Mouse (Mus musculus) frontal cortex, adult (tissue): ENCODE data around the gene Jchain.
"Not testable (repeated sequence)": the region's sequence is repeated elsewhere in the genome, so short reads cannot be mapped to it uniquely, and the experiment has no call there.

Source experiments
- ATAC-seq: cut with Nextera tagmentation; 2 replicates; pipeline ENCODE4 v1.9.2; 2017; ENCODE audit warnings: mild to moderate bottlenecking, moderate library complexity, mixed read lengths; ENCODE audit not compliant: low TSS enrichment

The Jchain gene

GRCm38 (mm10) chr5:88527657-88528056 is at the start of gene Jchain:
Gene Jchain (minus strand): TSS chr5:88527891.
- no peak for ATAC-seq

GRCm38 (mm10) chr5:88575506-88576338 is 48.0 kb upstream of the Jchain start:
- peak; percentile 58 for ATAC-seq

- peak; percentile 68 for ATAC-seq
Observed at GRCm38 (mm10) chr5:88574829-88575228, 47.1 kb upstream of the Jchain start.

- no peak for ATAC-seq
Observed at GRCm38 (mm10) chr5:88569541-88569940, 41.9 kb upstream of the Jchain start.

GRCm38 (mm10) chr5:88566034-88566841 is 38.5 kb upstream of the Jchain start:
- peak; percentile 10; the same call in 1 of the 2 replicates for ATAC-seq

- peak; percentile 71 for ATAC-seq
Observed at GRCm38 (mm10) chr5:88565148-88566033, 37.7 kb upstream of the Jchain start.

- ATAC-seq = peak; percentile 64
Observed at GRCm38 (mm10) chr5:88564501-88565147, 36.9 kb upstream of the Jchain start, which contains the start of gene Rufy3. Gene Rufy3 (plus strand): TSS chr5:88565040.

- ATAC-seq = no peak
Observed at GRCm38 (mm10) chr5:88562863-88563780, 35.4 kb upstream of the Jchain start.

- ATAC-seq = no peak
Observed at GRCm38 (mm10) chr5:88561080-88561814, 33.6 kb upstream of the Jchain start.

- ATAC-seq = no peak
Observed at GRCm38 (mm10) chr5:88558991-88559390, 31.3 kb upstream of the Jchain start.

- peak; percentile 96 for ATAC-seq
Observed at GRCm38 (mm10) chr5:88554086-88554886, 26.6 kb upstream of the Jchain start, which contains the start of gene Utp3. Gene Utp3 (plus strand): TSS chr5:88554462.

GRCm38 (mm10) chr5:88553271-88554085 is 25.8 kb upstream of the Jchain start:
- peak; percentile 84 for ATAC-seq

- ATAC-seq = no peak
Observed at GRCm38 (mm10) chr5:88545536-88545935, 17.8 kb upstream of the Jchain start.

- not testable (repeated sequence) for ATAC-seq
Observed at GRCm38 (mm10) chr5:88544411-88544810, 16.7 kb upstream of the Jchain start.

- ATAC-seq = peak; percentile 73; the same call in 1 of the 2 replicates
Observed at GRCm38 (mm10) chr5:88542651-88543282, 15.1 kb upstream of the Jchain start.

GRCm38 (mm10) chr5:88540845-88541244 is 13.2 kb upstream of the Jchain start:
- ATAC-seq = no peak

- no peak for ATAC-seq
Observed at GRCm38 (mm10) chr5:88534697-88535096, 7.0 kb upstream of the Jchain start.
